Mouse (Mus musculus) CD4-positive, CD25-positive, alpha-beta regulatory T cell (primary cell): ENCODE data around the gene Gm13089. TPM values are rescaled to one million over a fixed set of nuclear protein-coding genes. Genes with fewer than 3 reads are reported as not detected.

Source experiments
- polyA plus RNA-seq: library from polyadenylated mRNA; unstranded; fragments of 100-300 nt; shearing (Covaris generic); gene quantifications from one replicate; pipeline ENCODE4 v1.2.1, GENCODE M21; 2017

Gene Gm13089
- not detected for polyA plus RNA-seq

GRCm38 (mm10) chr4:143702611-143703010 is at the start of gene Gm13089:
Gene Gm13089, minus strand, starts transcription at chr4:143702711.

GRCm38 (mm10) chr4:143719155-143719554 is 16.6 kb upstream of the Gm13089 start, which contains the start of gene Gm13078:
Gene Gm13078, plus strand, starts transcription at chr4:143719455.

GRCm38 (mm10) chr4:143657146-143657545 is 45.4 kb downstream of the Gm13089 start, which contains the start of gene Gm13088:
Gene Gm13088, minus strand, starts transcription at chr4:143657246.

Other genes starting within 250 kb of the Gm13089 start
- not detected for gene Gm13043, start 191.4 kb downstream of the Gm13089 start, polyA plus RNA-seq
- not detected for gene Gm13040, start 166.8 kb downstream of the Gm13089 start, polyA plus RNA-seq
- gene BC080695, start 151.0 kb downstream of the Gm13089 start, polyA plus RNA-seq = not detected
- gene Gm13057, start 151.0 kb downstream of the Gm13089 start, polyA plus RNA-seq = not detected
- not detected for gene Gm13083, start 87.7 kb downstream of the Gm13089 start, polyA plus RNA-seq
- not detected for gene Gm13088, start 45.5 kb downstream of the Gm13089 start, polyA plus RNA-seq
- gene Gm13078, start 16.7 kb upstream of the Gm13089 start, polyA plus RNA-seq = not detected
- not detected for gene Gm13023, start 86.6 kb upstream of the Gm13089 start, polyA plus RNA-seq
- not detected for gene Gm13084, start 113.4 kb upstream of the Gm13089 start, polyA plus RNA-seq
- gene Gm13103, start 143.8 kb upstream of the Gm13089 start, polyA plus RNA-seq = not detected
- not detected for gene Pramef6, start 197.7 kb upstream of the Gm13089 start, polyA plus RNA-seq
- gene Pramef25, start 248.3 kb upstream of the Gm13089 start, polyA plus RNA-seq = not detected